Mouse (Mus musculus) induced T-regulatory cell, adult 2 months (primary cell): Measurements from ENCODE around the gene Olfr813.
"Not testable (repeated sequence)": the region's sequence is repeated elsewhere in the genome, so short reads cannot be mapped to it uniquely, and the experiment has no call there.

Experiments used
- DNase-seq: peaks from one replicate; pipeline ENCODE4 v3.0.0-alpha.2; 2012; ENCODE audit warnings: low read depth

Olfr813 gene

GRCm38 (mm10) chr10:129855067-129855466 lies at the start of gene Olfr813:
Gene Olfr813 (plus strand): TSS chr10:129855367.
- DNase-seq: no peak

DNA sequence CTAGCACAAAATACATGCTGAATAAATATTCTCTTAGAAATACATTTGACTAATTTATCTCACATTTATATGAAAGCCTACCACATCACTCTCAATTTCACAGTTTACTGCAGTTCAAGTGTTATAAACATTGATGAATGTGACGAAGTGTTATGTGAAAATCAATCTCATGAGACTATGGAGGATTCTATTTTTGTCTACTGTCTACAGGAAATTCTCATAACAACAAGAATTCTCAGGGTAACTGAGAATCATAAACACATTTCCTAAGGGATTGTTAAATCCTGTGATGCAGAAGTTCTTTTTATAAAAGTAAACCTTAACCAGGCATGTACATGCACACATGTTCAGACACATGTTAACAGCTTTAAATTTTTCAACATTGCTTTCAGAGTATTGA lies 9.2 kb upstream of the Olfr813 start, which contains the start of gene Olfr812:
Gene Olfr812, minus strand, starts transcription at position 101 of the 400 bp plus-strand sequence.
- no peak for DNase-seq

GRCm38 (mm10) chr10:129847343-129847742 lies 7.8 kb upstream of the Olfr813 start:
- DNase-seq: no peak

DNA sequence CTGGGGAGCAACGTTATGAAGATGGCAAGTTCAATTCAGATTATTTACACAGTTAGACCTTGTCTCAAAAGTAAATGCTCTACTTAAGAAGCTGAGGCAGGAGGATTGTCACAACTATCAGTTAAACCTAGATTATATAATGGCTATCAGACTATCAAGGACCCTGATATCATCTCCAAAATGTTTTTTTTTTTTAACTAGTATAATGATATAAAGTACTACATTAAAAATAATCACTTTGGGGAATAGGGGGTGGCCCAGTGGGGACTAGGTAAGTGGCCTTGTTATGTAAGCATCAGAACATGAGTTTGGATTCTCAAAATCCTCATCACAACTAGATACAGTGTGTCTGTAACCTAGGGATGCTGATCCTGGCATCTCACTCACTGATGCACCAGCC lies 24.6 kb downstream of the Olfr813 start, which contains the start of gene Olfr814:
Gene Olfr814, minus strand, starts transcription at position 101 of the 400 bp plus-strand sequence.
- not testable (repeated sequence) for DNase-seq

DNA sequence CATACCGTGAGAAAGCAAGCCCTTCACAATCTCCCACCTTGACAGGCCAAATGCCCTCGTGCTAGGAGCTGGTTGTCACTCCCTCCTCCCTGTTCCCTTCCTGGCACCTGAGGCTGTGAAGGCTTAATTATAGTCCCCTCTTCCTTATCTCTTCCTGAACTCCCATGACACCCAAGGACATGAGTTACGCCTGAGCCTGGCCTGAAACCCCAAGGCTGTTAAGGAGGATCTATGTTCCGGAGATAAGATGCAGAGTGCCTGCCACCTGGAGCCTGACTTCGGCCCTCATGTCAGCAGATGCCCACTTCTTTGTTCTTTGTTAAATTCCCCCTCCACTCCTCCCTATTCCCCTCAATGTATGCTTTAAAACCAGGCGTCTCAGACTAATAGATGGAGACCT lies 30.3 kb downstream of the Olfr813 start:
- DNase-seq: not testable (repeated sequence)

GRCm38 (mm10) chr10:129885934-129886333 lies 30.8 kb downstream of the Olfr813 start:
- DNase-seq: no peak

DNA sequence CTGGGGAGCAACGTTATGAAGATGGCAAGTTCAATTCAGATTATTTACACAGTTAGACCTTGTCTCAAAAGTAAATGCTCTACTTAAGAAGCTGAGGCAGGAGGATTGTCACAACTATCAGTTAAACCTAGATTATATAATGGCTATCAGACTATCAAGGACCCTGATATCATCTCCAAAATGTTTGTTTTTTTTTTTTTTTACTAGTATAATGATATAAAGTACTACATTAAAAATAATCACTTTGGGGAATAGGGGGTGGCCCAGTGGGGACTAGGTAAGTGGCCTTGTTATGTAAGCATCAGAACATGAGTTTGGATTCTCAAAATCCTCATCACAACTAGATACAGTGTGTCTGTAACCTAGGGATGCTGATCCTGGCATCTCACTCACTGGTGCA lies 50.6 kb downstream of the Olfr813 start, which contains the start of gene Olfr815:
Gene Olfr815, minus strand, starts transcription at position 101 of the 400 bp plus-strand sequence.
- DNase-seq: not testable (repeated sequence)
